Mouse (Mus musculus) heart, adult 10 weeks (tissue): Measurements from ENCODE around the gene Ttn. TPM values are rescaled to one million over a fixed set of nuclear protein-coding genes. Genes with fewer than 3 reads are reported as not detected.

ENCODE experiments used
- polyA plus RNA-seq: library from polyadenylated mRNA; stranded (reverse); fragments of 350-450 nt; fragmentation: Illumina TruSeq; extraction: RNeasy Lipid Tissue Mini Kit (QIAGEN cat#74804); gene quantifications from one replicate; pipeline ENCODE4 v1.2.3, GENCODE M21; 2014; ENCODE audit warnings: low read depth, low replicate concordance

The Ttn gene
- polyA plus RNA-seq: 173 TPM

GRCm38 (mm10) chr2:76982391-76983145 lies at the start of gene Ttn:
TSS of gene Ttn (minus strand) at chr2:76982547.

GRCm38 (mm10) chr2:76674725-76675427 lies 307.5 kb downstream of the Ttn start, which contains the start of gene Plekha3:
TSS of gene Plekha3 (plus strand) at chr2:76675281.

DNA sequence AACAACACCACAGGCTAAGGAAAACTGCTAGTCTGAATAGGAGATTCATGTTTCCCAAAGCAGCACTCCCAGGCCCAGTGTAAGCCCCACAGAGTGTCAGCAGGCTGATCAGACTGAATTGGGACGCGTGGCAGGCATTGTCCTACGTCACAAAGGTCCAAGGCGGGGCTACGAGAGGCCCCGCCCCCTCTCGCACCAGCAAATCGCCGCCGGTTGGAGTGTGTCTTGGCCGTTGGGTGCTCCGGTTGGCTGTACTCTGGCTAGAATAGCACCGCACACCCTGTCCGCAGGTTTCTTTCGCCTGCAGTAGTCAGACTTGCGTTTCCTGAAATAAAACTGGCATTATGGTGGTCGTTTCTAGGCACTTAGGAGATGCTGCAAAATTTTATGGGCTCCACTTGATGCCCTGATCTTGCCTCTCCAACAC lies 309.4 kb downstream of the Ttn start, which contains the start of gene Fkbp7:
TSS of gene Fkbp7 (minus strand) at position 151 of the 427 bp plus-strand sequence.

Other genes starting within 250 kb of the Ttn start
- gene Ccdc141, start 188.1 kb upstream of the Ttn start, polyA plus RNA-seq: 63.1 TPM